In genomic region chr11:76337764-76338163, GRCm38 (mm10) we compare ENCODE assay signal across 7 mouse cellular contexts.
DNase-seq lines count a peak whose midpoint lies in the region; ATAC-seq and TF ChIP-seq lines count a peak whose summit lies in the region.

No protein-coding gene starts in this region.

- no peak for TF ChIP-seq POLR2A in lung, adult 2 months (IDR thresholded peaks at IDR 0.05; ENCODE audit: borderline replicate concordance, extremely low read depth, low read depth, low read length)

- ATAC-seq in lung, embryonic 15.5 days (ENCODE audit: borderline replicate concordance, extremely low read depth, low FRiP score, low TSS enrichment) = no peak
- ATAC-seq in embryonic facial prominence, embryonic 15.5 days (ENCODE audit: insufficient number of reproducible peaks, low FRiP score, low TSS enrichment, low read depth) = no peak
- 0 out of 2 replicates have a peak, but pooled peaks have one; percentile 58 for ATAC-seq in limb, embryonic 15.5 days (ENCODE audit: insufficient number of reproducible peaks, low FRiP score, low TSS enrichment, low read depth)
- ATAC-seq in forebrain, embryonic 12.5 days (ENCODE audit: low FRiP score) = no peak

- H3K27me3 ChIP-seq in lung, embryonic 15.5 days = no peaks in the 10 kb centered on the region
- no peaks in the 10 kb centered on the region for H3K27me3 ChIP-seq in embryonic facial prominence, embryonic 15.5 days
- no peaks in the 10 kb centered on the region for H3K27me3 ChIP-seq in limb, embryonic 15.5 days
- H3K27me3 ChIP-seq in forebrain, embryonic 12.5 days = no peaks in the 10 kb centered on the region

- H3K4me1 ChIP-seq in lung, embryonic 15.5 days = peaks cover 52% of the 10 kb centered on the region
- H3K4me1 ChIP-seq in lung, adult 2 months (ENCODE audit: control insufficient read depth, insufficient read depth, low read length) = no peaks in the 10 kb centered on the region
- H3K4me1 ChIP-seq in embryonic facial prominence, embryonic 15.5 days = peaks cover 78% of the 10 kb centered on the region
- H3K4me1 ChIP-seq in limb, embryonic 15.5 days = peaks cover 69% of the 10 kb centered on the region
- peaks cover 25% of the 10 kb centered on the region for H3K4me1 ChIP-seq in forebrain, embryonic 12.5 days

- H3K36me3 ChIP-seq in lung, embryonic 15.5 days = no peaks in the 10 kb centered on the region
- no peaks in the 10 kb centered on the region for H3K36me3 ChIP-seq in embryonic facial prominence, embryonic 15.5 days
- H3K36me3 ChIP-seq in limb, embryonic 15.5 days = no peaks in the 10 kb centered on the region
- H3K36me3 ChIP-seq in forebrain, embryonic 12.5 days (replicated peaks) = no peaks in the 10 kb centered on the region

- WGBS in lung, embryonic 15.5 days = 9% methylated on average over 7 of the region's 7 CpGs
- 8% methylated on average over 7 of the region's 7 CpGs for WGBS in lung, adult 2 months
- 2% methylated on average over 7 of the region's 7 CpGs for WGBS in embryonic facial prominence, embryonic 15.5 days
- 4% methylated on average over 7 of the region's 7 CpGs for WGBS in limb, embryonic 15.5 days
- WGBS in forebrain, embryonic 12.5 days = 6% methylated on average over 7 of the region's 7 CpGs

- 0 out of 2 replicates have a peak overlapping the region, but pooled peaks have one; percentile 47 for H3K27ac ChIP-seq in lung, embryonic 15.5 days
- peak overlapping the region; percentile 89 for H3K27ac ChIP-seq in embryonic facial prominence, embryonic 15.5 days (replicated peaks)
- peak overlapping the region; percentile 80 for H3K27ac ChIP-seq in limb, embryonic 15.5 days
- no peak overlapping the region for H3K27ac ChIP-seq in forebrain, embryonic 12.5 days

- H3K4me2 ChIP-seq in lung, embryonic 15.5 days = peak overlapping the region; percentile 26; the same call in 1 of the 2 replicates
- peak overlapping the region; percentile 27; the same call in 1 of the 2 replicates for H3K4me2 ChIP-seq in embryonic facial prominence, embryonic 15.5 days (replicated peaks)
- H3K4me2 ChIP-seq in limb, embryonic 15.5 days = peak overlapping the region; percentile 10; the same call in 1 of the 2 replicates
- H3K4me2 ChIP-seq in forebrain, embryonic 12.5 days = no peak overlapping the region

- DNase-seq in lung, adult 2 months = no peak
- peak; percentile 65 for DNase-seq in thymus, postnatal 25 days
- DNase-seq in urinary bladder, postnatal 4 days (ENCODE audit: low spot score in 2 of 2) = no peak

- no peak for TF ChIP-seq CTCF in lung, adult 2 months (IDR thresholded peaks at IDR 0.05; ENCODE audit: insufficient read depth, low read length)

- H3K4me3 ChIP-seq in lung, embryonic 15.5 days = no peak overlapping the region
- H3K4me3 ChIP-seq in lung, adult 2 months (replicated peaks; ENCODE audit: extremely low read depth, low read depth, low read length) = no peak overlapping the region
- H3K4me3 ChIP-seq in embryonic facial prominence, embryonic 15.5 days (replicated peaks) = no peak overlapping the region
- H3K4me3 ChIP-seq in limb, embryonic 15.5 days = no peak overlapping the region
- H3K4me3 ChIP-seq in forebrain, embryonic 12.5 days (replicated peaks) = no peak overlapping the region

- H3K9me3 ChIP-seq in lung, embryonic 15.5 days = no peaks in the 10 kb centered on the region
- no peaks in the 10 kb centered on the region for H3K9me3 ChIP-seq in embryonic facial prominence, embryonic 15.5 days (replicated peaks)
- no peaks in the 10 kb centered on the region for H3K9me3 ChIP-seq in limb, embryonic 15.5 days
- H3K9me3 ChIP-seq in forebrain, embryonic 12.5 days = no peaks in the 10 kb centered on the region

- H3K9ac ChIP-seq in lung, embryonic 15.5 days = no peak overlapping the region
- H3K9ac ChIP-seq in embryonic facial prominence, embryonic 15.5 days = no peak overlapping the region
- no peak overlapping the region for H3K9ac ChIP-seq in limb, embryonic 15.5 days
- no peak overlapping the region for H3K9ac ChIP-seq in forebrain, embryonic 12.5 days
